In genomic region chr11:12290911-12291653, GRCm38 (mm10) we compare ENCODE assay signal across 9 mouse cellular contexts.
A peak's percentile ranks its signal among the peaks of the same experiment; 100 is the strongest.
DNase-seq lines count a peak whose midpoint lies in the region; ATAC-seq lines count a peak whose summit lies in the region.
"Had no signal": no experiment of that assay in that cellular context is flagged by ENCODE, and none has a peak within 500 bp of the region (broad histone marks: within the 10 kb centered on the region; RNA-seq: fewer than 3 reads in every experiment).

No protein-coding gene starts in this region.

- peak; percentile 47 for DNase-seq in CD4-positive, CD25-positive, alpha-beta regulatory T cell, adult 2 months (ENCODE audit: low read depth, low spot score)
- DNase-seq in cerebellum, postnatal 14 days: peak; percentile 85 to 89
- peak; percentile 7 to 21 for DNase-seq in gastrocnemius, adult 8-10 months (ENCODE audit: low spot score in 2 of 2)
- DNase-seq in layer of hippocampus, postnatal 36 days: peak; percentile 34 to 58
- peak; percentile 84 for DNase-seq in lung, postnatal 36 days
- DNase-seq in right cerebral cortex, postnatal 36 days (ENCODE audit: low spot score in 2 of 2): peak; percentile 32 to 43

- H3K4me3 ChIP-seq in hindbrain, embryonic 16.5 days (ENCODE audit: low read length): no peak overlapping the region
- H3K4me3 ChIP-seq: myocyte had no signal

- H3K27ac ChIP-seq in hindbrain, embryonic 16.5 days (ENCODE audit: low read depth, low read length): peak overlapping the region; percentile 56

- H3K4me1 ChIP-seq in hindbrain, embryonic 16.5 days (ENCODE audit: control insufficient read depth, insufficient read depth, low read depth, low read length): peaks cover 4% of the 10 kb centered on the region; the same call in 1 of the 2 replicates

- H3K4me2 ChIP-seq in hindbrain, embryonic 16.5 days (ENCODE audit: low read length): no peak overlapping the region

- peak overlapping the region; percentile 41; the same call in 1 of the 2 replicates for H3K9ac ChIP-seq in hindbrain, embryonic 16.5 days (ENCODE audit: low read depth, low read length)

- 46% methylated on average over 7 of the region's 7 CpGs for WGBS in hindbrain, embryonic 16.5 days

- no peaks in the 10 kb centered on the region for H3K27me3 ChIP-seq in hindbrain, embryonic 16.5 days (replicated peaks; ENCODE audit: control insufficient read depth, insufficient read depth, low read length)

- no peak for ATAC-seq in CD4-positive, CD25-positive, alpha-beta regulatory T cell, adult 4 months
- peak; percentile 93 for ATAC-seq in hindbrain, embryonic 16.5 days

- no peaks in the 10 kb centered on the region for H3K36me3 ChIP-seq in hindbrain, embryonic 16.5 days (ENCODE audit: control insufficient read depth, insufficient read depth, low read length)

- no peaks in the 10 kb centered on the region for H3K9me3 ChIP-seq in hindbrain, embryonic 16.5 days (ENCODE audit: control insufficient read depth, low read length)

Comparison
In these comparisons a context has a peak if more than half of its experiments do, and no peak if none do; other contexts are left out.
1. DNase-seq: peak in every context shown above with its lines; median percentile 87 in cerebellum, postnatal 14 days; 84 in lung, postnatal 36 days; 47 in CD4-positive, CD25-positive, alpha-beta regulatory T cell, adult 2 months; 46 in layer of hippocampus, postnatal 36 days; 38 in right cerebral cortex, postnatal 36 days; 14 in gastrocnemius, adult 8-10 months.